Mouse (Mus musculus): ENCODE data around the gene Tex2.
"Not testable (repeated sequence)": the region's sequence is repeated elsewhere in the genome, so short reads cannot be mapped to it uniquely, and the experiment has no call there.

The Tex2 gene

DNA sequence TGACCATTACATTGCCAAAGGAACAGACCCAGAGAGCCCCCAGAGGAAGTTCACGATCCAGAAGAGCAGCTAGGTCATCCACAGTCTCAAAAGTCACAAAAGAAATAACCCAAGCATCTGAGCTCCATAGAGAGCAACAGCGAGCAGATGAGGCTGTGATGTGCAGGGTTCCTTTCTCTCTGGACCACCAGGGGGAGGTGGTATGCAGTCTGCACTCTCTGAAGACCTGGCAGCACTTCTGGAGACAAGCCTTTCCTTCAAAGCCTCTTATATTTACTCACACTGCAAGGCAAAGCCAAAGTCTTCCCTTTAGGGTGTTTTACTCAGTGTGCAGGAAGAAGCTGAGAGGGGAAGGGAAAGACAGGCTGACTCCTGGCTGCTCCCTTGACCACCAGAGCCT is 100.1 kb downstream of the Tex2 start:
- DNase-seq (ENCODE audit: inconsistent age in 2 of 2, low spot score in 1 of 2), result peak; percentile 51 to 76

- DNase-seq (ENCODE audit: inconsistent age in 2 of 2, low spot score in 1 of 2), result peak; percentile 40 to 59
Measured at GRCm38 (mm10) chr11:106512006-106512390, 101.2 kb downstream of the Tex2 start.

GRCm38 (mm10) chr11:106511236-106512005 is 101.8 kb downstream of the Tex2 start:
- DNase-seq (ENCODE audit: inconsistent age in 2 of 2, low spot score in 1 of 2), result peak; percentile 71 to 84

DNA sequence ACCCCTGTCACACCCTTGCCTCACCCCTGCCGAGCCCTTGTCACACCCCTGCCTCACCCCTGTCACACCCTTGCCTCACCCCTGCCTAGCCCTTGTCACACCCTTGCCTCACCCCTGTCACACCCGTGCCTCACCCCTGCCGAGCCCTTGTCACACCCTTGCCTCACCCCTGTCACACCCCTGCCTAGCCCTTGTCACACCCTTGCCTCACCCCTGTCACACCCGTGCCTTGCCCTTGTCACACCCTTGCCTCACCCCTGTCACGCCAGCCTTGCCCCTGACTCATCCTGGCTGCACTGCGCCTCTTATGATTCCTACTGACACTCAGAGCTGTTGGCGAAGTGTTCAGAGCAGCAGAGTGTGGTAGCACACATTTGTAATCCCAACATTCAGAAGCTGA is 105.6 kb downstream of the Tex2 start:
- DNase-seq (ENCODE audit: inconsistent age in 2 of 2, low spot score in 1 of 2), result no peak

GRCm38 (mm10) chr11:106506211-106506610 is 107.0 kb downstream of the Tex2 start:
- DNase-seq (ENCODE audit: inconsistent age in 2 of 2, low spot score in 1 of 2), result no peak

- DNase-seq (ENCODE audit: inconsistent age in 2 of 2, low spot score in 1 of 2), result no peak
Measured at GRCm38 (mm10) chr11:106504129-106504528, 109.1 kb downstream of the Tex2 start.

- DNase-seq (ENCODE audit: inconsistent age in 2 of 2, low spot score in 1 of 2), result peak in 1 of 2 experiments; percentile 34
Measured at GRCm38 (mm10) chr11:106503425-106503717, 109.9 kb downstream of the Tex2 start.

DNA sequence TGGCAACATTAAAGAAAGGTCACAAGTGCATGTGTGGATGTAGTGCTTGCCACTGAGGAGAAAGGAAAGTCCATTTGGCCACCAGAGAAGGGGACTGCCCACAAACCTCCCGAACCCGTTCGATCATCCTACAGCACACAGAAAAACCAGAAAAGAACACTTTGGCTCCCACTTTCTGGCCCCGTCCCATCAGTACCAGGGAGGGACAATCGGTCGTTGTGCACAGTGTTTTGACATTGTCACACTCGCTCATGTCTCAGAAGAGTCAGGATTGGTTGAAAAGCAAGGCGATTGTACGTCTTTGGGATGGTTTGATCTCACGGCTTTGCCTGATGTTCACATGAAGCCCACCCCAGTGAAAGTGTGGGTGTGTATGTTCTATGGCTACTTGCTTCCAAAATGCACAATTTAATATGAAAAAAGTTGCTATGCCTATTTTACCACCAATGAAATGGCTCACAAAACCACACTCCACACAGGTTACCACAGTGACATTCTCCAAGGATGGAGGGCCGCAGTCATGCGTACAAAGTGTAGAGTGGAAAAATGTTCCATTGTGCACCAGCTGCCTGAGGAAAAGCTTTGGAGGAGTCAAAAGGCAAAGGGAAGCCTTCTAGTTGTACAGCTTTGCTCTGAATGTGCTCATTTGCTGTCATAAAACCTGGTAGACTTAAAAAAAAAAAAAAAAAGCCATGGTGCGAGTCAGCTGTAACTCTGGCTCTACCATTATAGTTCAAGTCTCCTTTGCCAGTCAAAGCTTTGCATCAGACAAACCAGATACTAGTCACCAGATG is 110.4 kb downstream of the Tex2 start:
- DNase-seq (ENCODE audit: inconsistent age in 2 of 2, low spot score in 1 of 2), result peak in 1 of 2 experiments; percentile 42

GRCm38 (mm10) chr11:106502159-106502505 is 111.1 kb downstream of the Tex2 start:
- no peak for DNase-seq (ENCODE audit: inconsistent age in 2 of 2, low spot score in 1 of 2)

GRCm38 (mm10) chr11:106501308-106502158 is 111.7 kb downstream of the Tex2 start:
- peak; percentile 84 to 92 for DNase-seq (ENCODE audit: inconsistent age in 2 of 2, low spot score in 1 of 2)

DNA sequence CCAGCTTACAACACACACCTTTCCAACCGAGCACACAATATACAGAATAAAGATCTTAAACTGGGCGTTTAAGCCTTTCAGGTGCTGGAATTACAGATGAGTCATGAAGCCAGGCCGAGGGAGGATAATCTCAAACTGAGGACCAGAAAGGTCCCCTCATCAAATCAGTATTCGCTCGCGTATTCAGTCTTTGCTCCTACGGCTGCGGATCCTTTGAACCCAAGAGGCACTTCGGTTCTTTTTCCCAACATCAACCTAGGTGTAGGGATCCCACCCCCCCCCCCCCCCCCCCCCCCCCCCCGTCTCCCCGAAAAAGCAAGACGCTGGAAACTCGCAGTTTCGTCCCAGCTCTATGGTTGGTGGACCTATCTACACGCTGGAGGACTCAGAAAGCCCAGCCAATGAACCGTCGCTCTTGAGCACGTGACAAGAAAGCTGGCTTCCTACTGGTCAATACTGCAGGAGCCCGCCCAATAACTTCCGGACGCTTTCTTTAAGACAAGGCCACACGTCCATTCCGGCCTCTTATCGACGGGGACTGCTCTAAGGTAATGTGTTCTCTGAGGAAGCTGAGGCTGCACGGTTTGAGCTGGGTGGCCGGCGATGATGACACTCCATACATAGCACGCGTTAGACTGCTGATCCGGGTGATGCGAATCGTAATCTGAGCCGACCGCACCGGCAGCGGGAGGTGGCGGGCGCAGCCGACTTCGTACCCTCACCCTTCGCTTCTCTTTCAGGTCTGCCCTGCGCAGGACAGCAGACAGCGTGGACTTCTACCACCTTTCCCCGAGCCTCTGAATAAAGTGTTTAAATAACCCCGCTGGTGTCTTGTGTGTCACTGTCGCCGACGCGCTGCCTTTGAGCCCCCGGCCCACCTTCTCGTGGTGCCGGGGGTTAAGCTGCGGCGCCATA is 112.6 kb downstream of the Tex2 start:
- DNase-seq (ENCODE audit: inconsistent age in 2 of 2, low spot score in 1 of 2), result peak; percentile 95 to 98

- DNase-seq (ENCODE audit: inconsistent age in 2 of 2, low spot score in 1 of 2), result peak in 1 of 2 experiments; percentile 68
Measured at GRCm38 (mm10) chr11:106498739-106499379, 114.4 kb downstream of the Tex2 start.

DNA sequence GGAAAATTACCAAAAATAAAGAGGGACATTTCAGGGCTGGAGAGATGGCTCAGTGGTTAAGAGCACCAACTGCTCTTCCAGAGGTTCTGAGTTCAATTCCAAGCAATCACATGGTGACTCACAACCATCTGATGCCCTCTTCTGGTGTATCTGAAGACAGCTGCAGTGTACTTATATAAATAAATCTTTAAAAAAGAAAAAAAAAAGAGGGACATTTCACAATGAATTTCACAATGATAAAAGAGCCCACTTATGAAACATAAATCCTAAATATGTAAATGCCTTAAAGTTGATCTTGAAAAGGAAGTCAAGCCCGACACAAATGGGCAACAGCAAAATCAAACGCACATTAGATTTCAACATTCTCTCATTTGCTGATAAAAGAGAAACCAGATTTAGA is 115.3 kb downstream of the Tex2 start:
- DNase-seq (ENCODE audit: inconsistent age in 2 of 2, low spot score in 1 of 2), result no peak

- DNase-seq (ENCODE audit: inconsistent age in 2 of 2, low spot score in 1 of 2), result not testable (repeated sequence)
Measured at GRCm38 (mm10) chr11:106497009-106497408, 116.2 kb downstream of the Tex2 start.

DNA sequence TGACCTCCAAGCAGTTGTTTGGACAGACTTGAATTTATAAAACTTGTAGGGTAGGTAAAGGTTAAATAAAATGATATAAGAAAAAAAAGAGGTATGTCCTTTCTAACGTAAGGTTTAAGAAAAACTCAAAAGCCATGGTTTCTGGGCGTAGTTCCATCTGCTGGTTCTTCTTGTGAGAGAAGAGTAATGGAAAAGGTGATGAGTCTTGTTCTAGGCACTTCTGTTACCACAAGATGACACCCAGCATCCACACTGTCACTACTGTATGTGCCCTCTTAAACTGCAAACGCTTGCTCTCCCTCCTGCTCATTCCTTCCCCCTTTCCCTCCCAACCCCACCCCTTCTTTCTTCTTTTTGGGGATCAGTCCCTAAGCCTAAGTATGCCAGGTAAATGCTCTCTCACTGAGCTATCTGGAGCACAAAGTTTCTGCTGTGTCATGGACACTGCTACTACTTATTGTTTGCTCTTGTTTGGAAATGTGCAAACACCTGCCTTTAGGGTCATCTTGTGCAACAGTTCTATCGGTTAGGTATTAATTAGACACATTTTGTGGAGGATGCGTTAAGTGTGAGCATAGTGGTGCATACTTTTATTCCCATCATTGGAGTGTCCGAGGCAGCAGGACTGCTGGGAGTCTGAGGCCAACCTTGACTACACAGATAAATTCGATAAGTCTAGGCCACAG is 120.1 kb downstream of the Tex2 start:
- DNase-seq (ENCODE audit: inconsistent age in 2 of 2, low spot score in 1 of 2), result no peak

DNA sequence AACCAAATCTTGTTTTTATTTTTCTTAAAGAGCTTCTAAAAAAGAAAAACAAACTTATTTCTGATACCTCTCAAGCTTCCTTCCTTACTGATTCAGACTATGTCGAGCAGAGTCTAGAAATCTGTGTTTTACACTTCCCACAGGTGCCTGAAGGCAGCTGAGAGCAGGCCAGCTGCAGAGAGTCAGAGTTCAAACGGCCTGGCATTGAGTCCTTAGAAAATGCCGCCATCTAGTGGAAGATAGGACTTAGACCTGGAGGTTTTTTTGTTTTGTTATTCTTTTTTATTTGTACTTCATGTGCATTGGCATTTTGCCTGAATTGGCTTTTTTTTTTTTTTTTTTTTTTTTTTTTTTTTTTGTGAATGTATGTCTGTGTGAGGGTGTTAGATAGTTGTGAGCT is 121.8 kb downstream of the Tex2 start:
- DNase-seq (ENCODE audit: inconsistent age in 2 of 2, low spot score in 1 of 2), result peak; percentile 60 to 91

DNA sequence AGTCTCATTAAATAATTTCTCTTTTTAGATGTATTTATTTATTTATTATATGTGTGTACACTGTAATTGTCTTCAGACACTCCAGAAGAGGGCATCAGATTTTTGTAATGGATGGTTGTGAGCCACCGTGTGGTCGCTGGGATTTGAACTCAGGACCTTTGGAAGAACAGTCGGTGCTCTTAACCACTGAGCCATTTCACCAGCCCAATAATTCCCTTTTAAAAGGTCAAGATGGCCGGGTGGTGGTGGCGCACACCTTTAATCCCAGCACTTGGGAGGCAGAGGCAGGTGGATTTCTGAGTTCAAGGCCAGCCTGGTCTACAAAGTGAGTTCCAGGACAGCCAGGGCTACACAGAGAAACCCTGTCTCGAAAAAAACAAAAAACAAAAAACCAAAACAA is 122.6 kb downstream of the Tex2 start:
- DNase-seq (ENCODE audit: inconsistent age in 2 of 2, low spot score in 1 of 2), result peak in 1 of 2 experiments; percentile 50

DNA sequence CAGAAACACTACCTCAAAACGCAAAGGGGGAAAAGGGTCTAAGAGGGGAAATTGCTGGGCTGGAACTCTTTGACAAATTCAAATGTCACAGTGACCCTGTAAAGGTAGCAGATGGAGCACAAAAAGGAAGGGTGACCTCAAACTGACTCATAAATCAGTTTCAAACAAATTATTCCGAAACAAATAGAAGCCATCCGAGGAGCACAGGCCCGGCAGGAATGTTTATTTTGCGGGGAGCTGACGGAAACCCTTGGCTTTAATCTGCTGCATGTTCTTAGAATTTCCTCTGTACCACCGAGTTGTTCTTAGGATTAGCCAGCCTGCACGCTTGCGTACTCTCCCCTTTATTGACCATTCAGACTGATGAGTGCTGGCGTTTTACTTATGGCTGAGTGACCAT is 123.2 kb downstream of the Tex2 start:
- DNase-seq (ENCODE audit: inconsistent age in 2 of 2, low spot score in 1 of 2), result peak; percentile 71 to 89

DNA sequence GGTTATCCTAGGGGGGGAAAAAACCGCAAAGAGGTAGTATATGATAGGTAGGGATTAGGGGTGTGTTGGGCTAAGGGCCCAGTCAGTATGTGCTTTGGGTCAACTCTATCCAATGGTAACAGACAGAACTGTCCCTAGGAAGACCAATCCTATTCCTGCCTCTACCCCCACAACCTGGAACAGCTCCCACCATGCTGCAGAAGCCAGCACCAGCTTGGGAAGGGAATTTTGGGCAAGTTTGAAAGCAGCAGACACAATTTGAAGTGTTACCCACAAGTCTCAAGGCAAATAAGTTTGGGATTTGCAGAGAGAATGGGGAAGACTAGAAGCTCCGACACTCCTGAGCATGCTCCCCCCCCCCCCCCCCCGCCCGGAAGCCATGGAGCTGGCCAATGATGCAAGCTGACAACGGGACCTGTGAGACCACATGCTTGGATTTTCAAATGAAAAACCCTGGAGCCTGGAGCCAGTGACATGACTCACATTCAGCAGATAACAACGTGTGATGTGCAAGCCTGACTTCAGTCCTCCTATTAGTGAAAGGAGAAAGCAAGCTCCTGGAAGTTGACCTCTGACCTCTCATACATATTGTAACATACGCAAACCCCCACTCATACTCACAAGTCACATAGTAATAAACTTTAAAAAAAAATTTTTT is 124.1 kb downstream of the Tex2 start:
- peak; percentile 65 to 85 for DNase-seq (ENCODE audit: inconsistent age in 2 of 2, low spot score in 1 of 2)
